Mouse (Mus musculus) brain, embryonic 18.5 days (tissue): ENCODE results near the gene Hypk.

Experiments used
- DNase-seq: peaks from one replicate; pipeline ENCODE4 v3.0.0-alpha.2; 2012; ENCODE audit warnings: low read depth, low spot score

The Hypk gene

GRCm38 (mm10) chr2:121505942-121506882 lies 53.1 kb downstream of the Hypk start, which contains the start of the genes Mfap1a and Wdr76:
TSS of gene Mfap1a (minus strand) at chr2:121506665.
TSS of gene Wdr76 (plus strand) at chr2:121506723.
- DNase-seq, result peak; percentile 81

GRCm38 (mm10) chr2:121507173-121507950 lies 54.3 kb downstream of the Hypk start:
- no peak for DNase-seq

GRCm38 (mm10) chr2:121507951-121508330 lies 54.9 kb downstream of the Hypk start:
- DNase-seq, result no peak
